Mouse (Mus musculus) neural tube, embryonic 10.5 days (tissue): ENCODE results near the gene Dnajb12.

Source experiments
- DNase-seq: peaks from one replicate; pipeline ENCODE4 v3.0.0-alpha.2; 2017; ENCODE audit warnings: low spot score; ENCODE audit errors: extremely low spot score

Dnajb12 gene

DNA sequence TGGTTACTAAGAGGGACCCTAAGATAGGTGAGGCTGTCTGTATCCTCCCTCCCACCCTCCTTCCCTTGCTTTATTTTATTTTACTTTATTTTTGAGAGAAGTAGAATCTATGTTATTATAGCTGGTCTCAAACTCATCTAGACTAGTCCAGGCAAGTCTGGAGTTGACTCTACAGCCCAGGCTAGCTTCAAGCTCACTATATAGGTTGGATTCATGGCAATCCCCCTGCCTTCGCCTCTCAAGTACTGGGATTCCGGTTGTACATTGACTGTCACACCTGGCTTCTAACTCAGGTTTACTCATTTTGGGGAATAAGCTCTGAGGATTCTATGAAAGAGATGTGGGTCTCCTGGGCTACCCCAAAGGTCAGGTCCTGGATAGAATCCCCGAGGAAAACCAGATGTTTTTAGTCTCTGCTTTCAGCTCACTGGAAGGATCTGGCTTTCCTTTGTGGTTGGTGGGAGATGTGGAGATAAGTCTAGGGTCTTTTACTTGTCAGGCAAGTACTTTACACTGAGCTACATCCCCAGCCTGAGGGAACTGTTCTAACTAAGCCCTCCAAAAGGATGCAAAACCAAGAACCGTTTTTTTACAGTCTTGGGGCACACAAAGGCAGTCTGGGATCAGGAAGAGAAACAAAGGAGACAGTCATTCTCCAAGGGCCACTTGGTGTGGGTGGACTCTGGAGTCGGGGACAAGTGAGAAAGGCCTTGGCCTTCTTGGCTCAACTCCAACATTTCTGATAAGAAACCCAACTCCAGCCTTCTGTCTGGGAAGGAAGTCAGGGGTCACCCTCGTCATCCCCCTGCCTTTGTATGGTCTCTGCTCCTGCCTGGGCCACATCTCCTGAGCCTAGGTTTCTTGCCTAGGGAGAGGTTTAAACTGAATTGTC lies 69.3 kb downstream of the Dnajb12 start:
- DNase-seq, result peak; percentile 14
